Comparison of ENCODE assay signal across 8 mouse cellular contexts in the genomic region with DNA sequence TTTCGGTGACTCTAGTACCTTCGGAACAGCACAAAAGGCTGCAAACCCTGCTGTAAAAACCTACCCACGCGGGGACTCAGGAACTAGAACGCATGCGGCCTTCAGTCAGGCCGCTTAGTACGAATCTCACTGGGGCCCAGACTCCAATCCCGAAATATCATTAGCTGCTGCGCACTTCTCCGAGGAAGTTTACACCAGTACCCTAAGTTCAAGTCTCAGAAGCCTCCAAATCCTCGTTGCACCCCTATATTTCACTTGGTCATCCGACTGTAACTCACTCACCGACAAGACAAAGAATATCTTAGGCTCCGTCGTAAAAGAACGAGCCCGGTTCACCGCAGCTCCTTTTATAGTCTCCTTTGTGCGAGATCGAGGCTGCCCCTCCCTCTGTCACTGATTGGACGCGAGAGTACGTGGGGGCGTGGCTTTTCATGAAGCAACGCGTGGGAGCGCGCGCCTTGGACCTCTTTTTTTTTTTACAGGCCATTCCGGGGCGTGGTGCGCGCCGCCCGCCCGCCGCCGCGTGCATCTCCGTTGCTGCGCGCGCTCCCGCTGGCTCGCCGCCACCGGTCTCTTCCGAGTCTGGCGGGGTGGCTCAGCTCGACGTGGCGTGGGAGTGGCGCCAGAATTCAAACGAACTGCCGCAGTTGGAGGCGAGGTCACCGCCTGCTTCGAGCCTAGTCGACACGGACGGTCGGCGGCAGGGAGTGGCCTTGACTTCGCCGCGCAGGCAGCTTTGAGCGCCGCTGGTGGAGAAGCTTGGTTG. TPM values are rescaled to one million over a fixed set of nuclear protein-coding genes. Genes with fewer than 3 reads are reported as not detected.
A peak's percentile ranks its signal among the peaks of the same experiment; 100 is the strongest.
DNase-seq lines count a peak whose midpoint lies in the region; ATAC-seq lines count a peak whose summit lies in the region.

No protein-coding gene starts in this region.

- H3K27ac ChIP-seq in hindbrain, embryonic 15.5 days (replicated peaks): peak overlapping the region; percentile 96

- WGBS in hindbrain, embryonic 15.5 days: under 1% methylated on average over 63 of the region's 69 CpGs

- H3K36me3 ChIP-seq in hindbrain, embryonic 15.5 days: peaks cover 13% of the 10 kb centered on the region; the same call in 1 of the 2 replicates

- peak overlapping the region; percentile 71 for H3K4me2 ChIP-seq in hindbrain, embryonic 15.5 days

- peak overlapping the region; percentile 83 for H3K4me3 ChIP-seq in hindbrain, embryonic 15.5 days

- H3K4me1 ChIP-seq in hindbrain, embryonic 15.5 days (replicated peaks): peaks cover 31% of the 10 kb centered on the region

- peak; percentile 91 for ATAC-seq in hindbrain, embryonic 15.5 days (ENCODE audit: low FRiP score, low read depth)

- no peaks in the 10 kb centered on the region for H3K9me3 ChIP-seq in hindbrain, embryonic 15.5 days

- peak; percentile 97 for DNase-seq in R1 (ENCODE audit: low read depth, low spot score)
- DNase-seq in cerebellum, postnatal 25 days: peak; percentile 95 to 98
- peak; percentile 93 to 96 for DNase-seq in frontal cortex, postnatal 36 days (ENCODE audit: low spot score in 2 of 2)
- DNase-seq in left cerebral cortex, adult 11 months (ENCODE audit: low spot score): peak; percentile 95
- DNase-seq in lung, postnatal 4 days: peak; percentile 98
- peak; percentile 97 for DNase-seq in retina, postnatal 7 days (ENCODE audit: low read depth, low spot score)
- DNase-seq in urinary bladder, adult 2 months (ENCODE audit: low spot score): peak; percentile 86

- H3K9ac ChIP-seq in hindbrain, embryonic 15.5 days: peak overlapping the region; percentile 97

- no peaks in the 10 kb centered on the region for H3K27me3 ChIP-seq in hindbrain, embryonic 15.5 days

RNA-seq across cellular contexts. Expression of a gene that starts 25.1 kb away (rescaled TPM):
- 17.2 and 19.8 TPM in 2 replicates for polyA plus RNA-seq in hindbrain, embryonic 15.5 days (2015; fragmentation: Nextera tagmentation; extraction: Ambion mirVana)
- polyA plus RNA-seq in urinary bladder, adult 2 months (2012; rRNA removed): 9.7 and 10.3 TPM in 2 replicates

RNA-seq across cellular contexts. Expression of a gene that starts 40.4 kb away (rescaled TPM):
- 71.2 and 77.0 TPM in 2 replicates for polyA plus RNA-seq in hindbrain, embryonic 15.5 days (2015; fragmentation: Nextera tagmentation; extraction: Ambion mirVana)
- 15.9 and 35.9 TPM in 2 replicates for polyA plus RNA-seq in urinary bladder, adult 2 months (2012; rRNA removed)

RNA-seq across cellular contexts. Expression of a gene that starts 57.9 kb away (rescaled TPM):
- polyA plus RNA-seq in hindbrain, embryonic 15.5 days (2015; fragmentation: Nextera tagmentation; extraction: Ambion mirVana): 0.14 and 0.21 TPM in 2 replicates
- 0.03 TPM in 1 of 2 replicates, not detected in the other for polyA plus RNA-seq in urinary bladder, adult 2 months (2012; rRNA removed)

Comparison
In these comparisons a context has a peak if more than half of its experiments do, and no peak if none do; other contexts are left out.
1. Peak in every context shown above with its lines: DNase-seq, ATAC-seq, H3K4me3 ChIP-seq and H3K27ac ChIP-seq.